Mouse (Mus musculus): ENCODE measurements around the gene Shld2.
"Not testable (repeated sequence)": the region's sequence is repeated elsewhere in the genome, so short reads cannot be mapped to it uniquely, and the experiment has no call there.

Shld2 gene

DNA sequence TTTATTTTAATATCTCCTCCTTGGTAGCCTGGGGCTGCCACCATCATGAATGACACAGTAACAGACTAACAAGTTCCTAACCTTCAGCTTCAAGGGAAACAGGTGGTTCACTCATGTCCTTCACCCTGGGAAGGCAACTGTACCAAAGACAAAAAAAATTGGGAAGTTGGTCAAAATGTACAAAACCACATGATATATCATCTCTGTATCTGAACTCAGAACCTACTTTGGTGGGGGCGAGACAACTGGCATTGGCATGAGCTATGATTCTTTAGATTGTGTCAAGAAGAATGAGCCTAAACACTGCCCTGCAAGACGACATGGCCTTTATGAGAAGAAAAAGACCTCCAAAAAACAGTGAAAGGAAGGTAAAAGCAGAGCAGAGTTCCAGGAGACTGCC is 29.5 kb downstream of the Shld2 start:
- no peak for DNase-seq (ENCODE audit: low spot score)

DNA sequence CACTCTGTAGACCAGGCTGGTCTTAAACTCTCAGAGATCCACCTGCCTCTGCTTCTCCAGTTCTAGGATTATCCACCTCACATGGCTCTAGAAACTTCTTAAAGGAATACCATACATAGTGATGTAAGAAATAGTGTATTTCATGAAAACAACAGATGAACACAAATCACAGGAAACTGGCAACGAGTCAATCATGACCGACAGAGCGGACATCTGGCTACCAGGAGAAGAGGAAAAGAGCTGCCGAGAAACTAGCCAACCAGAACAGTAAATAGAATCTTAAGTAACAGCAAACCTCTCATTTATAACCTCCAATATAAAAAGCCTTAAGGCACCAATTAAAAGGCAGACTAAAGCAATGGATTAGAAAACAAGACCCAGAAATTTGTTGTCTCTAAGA is 30.6 kb downstream of the Shld2 start:
- peak; percentile 28 for DNase-seq (ENCODE audit: low spot score)

DNA sequence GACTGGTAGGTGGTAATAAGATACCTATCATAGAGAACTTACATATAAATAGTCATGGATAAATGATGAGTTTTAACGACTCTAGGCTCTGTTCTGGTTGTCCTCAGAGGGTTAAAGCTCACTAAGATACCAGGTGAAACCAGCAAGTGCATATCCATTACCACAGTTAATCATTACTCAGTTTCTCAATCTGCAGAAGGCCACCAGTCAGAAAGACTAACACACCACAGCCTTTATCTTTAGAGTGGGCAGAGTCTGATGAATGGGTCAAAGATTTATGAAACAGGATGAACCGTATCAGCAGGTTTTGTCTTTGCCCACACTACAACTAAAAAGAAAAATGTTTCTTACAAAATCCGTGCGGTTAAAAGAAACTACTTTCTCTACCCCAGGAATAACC is 35.1 kb downstream of the Shld2 start:
- DNase-seq (ENCODE audit: low spot score), result no peak

DNA sequence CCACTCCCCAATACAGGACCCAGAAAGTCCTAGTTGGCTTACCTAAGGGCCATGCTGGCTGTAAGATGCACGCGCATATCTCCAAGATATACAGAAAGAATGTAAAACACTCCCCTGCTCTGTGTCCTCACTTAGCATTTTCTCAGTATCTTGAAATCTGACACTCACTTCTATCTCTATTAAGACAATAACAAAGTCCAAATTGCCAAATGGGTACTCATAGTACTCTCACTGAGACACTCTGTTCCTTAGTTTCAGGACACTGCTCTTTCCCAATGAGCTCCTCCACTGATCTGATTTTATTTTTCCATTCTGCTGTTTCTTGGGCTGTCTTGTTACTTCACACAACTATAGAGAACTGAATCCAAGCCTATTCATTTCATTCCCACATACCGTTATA is 36.2 kb downstream of the Shld2 start:
- DNase-seq (ENCODE audit: low spot score), result peak; percentile 23

DNA sequence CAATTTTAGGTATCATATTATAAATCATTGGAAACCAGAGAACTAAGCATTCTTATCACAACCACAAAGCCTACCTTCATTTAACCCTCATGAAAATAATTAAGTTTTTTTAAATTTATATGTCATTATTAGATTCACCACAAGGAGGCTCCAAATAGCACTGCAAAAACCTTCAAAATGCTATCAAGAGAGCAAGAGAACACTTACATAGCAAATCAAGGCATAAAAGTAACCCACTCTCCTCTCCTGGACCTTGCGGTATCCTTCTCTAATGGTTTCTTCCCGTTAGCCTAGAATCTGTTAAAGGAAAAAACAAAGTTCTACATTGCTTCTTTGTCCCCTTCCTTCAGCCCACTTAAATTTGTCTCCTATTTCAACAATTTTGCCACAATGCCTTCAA is 37.0 kb downstream of the Shld2 start:
- peak; percentile 45 for DNase-seq (ENCODE audit: low spot score)

DNA sequence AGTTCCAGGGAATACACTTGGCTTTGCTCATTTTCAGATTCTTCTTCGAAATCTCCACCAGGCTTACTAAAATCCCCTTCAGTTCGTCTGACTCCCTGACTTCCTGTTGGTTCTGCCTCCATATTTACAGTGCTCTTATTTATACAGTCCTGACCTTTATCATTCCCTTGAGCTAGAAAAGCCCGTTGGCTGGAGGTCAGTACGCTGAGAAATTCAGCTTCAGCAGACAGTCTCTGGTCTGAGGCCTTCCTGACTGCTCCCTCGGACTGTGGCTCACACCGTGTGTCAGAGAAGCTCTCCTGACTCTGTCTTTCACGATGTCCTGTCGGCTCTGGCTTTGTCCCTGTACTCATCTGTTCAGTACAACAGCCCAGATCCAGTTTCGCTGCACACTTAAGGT is 42.2 kb downstream of the Shld2 start:
- no peak for DNase-seq (ENCODE audit: low spot score)

DNA sequence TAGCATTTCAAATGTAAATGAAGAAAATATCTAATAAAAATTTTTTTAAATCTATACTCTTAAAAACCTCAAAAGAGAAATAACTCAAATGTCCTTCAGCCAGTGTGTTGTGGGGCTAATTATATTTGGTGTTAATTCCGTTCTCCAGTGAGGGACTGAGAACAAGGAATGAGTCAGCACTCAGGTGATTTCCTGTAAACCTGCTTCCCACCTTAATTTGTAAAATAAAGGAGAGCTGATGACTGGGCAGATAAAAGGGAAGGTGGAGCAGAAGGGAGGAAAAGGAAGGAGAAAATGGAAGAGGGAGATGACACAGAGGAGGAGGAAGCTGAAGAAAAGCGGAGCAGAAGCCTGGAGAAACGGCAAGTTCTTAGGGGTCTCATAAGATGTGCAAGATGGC is 51.8 kb downstream of the Shld2 start:
- DNase-seq (ENCODE audit: low spot score), result not testable (repeated sequence)

DNA sequence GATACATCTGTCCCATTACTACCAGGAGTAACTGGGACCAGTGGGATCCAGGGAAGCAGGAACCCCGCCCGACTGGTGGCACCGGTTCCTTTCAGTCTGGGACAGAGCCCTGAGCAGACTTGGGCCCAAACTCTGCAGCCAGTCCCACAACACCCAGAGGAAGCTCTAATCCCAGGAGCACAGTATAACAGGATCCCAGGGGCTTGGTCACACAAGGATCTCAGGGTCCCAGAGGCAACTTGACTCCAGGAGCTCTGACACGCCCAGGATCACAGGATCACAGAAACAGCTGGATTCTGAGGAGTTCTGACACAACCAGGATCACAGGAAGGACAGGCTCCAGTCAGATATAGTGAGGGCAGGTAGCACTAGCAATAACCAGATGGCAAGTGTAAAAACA is 57.0 kb downstream of the Shld2 start:
- no peak for DNase-seq (ENCODE audit: low spot score)

DNA sequence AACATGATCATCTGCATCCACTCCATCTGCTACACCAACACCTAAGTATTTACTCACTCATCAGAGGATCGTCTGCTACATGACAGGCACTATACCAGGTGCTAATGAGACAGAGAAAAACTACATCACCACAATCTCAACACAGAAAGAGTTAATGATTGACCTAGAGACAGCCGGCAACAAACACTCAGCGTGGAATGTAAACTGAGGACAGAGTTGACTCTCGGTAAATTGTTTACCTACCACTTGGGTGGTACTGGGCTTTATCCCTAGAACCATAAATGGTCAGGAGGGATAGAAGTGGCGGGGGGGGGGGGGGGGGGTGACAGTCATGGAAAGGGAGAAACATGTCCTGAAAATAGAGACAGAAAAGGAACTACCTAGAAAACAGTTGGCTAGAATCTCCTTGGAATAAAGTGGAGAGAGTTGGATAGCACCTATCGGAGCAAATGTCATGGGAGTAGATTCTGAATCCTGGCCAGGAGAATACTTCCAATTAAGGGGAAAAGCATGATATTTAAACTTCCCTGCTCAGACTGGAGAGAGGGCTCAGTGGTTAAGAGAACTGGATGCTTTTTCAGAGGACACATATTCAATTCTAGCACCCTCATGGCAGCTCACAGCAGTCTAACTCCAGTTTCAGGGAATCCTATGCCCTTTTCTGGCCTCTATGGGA is 57.7 kb downstream of the Shld2 start:
- DNase-seq (ENCODE audit: low spot score), result no peak

DNA sequence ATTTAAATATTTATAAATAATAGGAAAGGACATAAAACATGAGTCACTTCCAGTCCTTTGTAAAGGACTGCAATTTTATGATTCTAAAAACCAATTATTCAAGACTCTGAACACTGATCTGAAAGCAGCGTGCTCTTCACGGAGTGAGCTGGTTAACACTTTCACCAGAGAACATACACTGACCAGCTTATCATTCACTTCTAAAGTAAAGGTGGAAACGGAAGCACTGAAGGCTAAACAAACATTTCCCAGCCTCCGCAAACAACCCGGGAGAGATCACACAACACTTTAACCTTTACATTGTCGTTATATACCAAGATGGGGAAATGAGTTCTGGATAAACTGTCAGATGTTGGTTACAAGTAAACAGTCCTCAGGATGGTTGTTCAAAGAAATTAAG is 69.6 kb downstream of the Shld2 start:
- DNase-seq (ENCODE audit: low spot score), result no peak

DNA sequence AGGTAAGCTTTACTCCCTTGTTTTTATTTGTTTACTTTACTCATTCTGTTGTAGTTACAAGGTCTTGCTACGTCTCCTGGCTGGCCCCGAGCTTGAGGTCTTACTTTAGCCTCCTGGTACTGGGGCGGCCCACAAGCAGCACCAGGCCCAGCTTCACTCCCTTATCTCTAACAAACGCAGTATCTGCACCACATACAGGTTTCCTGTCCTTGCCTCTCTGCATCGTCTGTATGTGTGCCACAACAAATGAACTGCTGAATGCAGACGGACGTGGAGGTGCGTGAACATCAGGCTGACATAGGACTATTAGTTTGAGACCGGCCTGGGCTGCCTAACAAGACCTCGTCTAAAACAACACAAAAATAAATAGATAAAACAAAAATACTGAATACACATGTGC is 70.0 kb downstream of the Shld2 start:
- no peak for DNase-seq (ENCODE audit: low spot score)

DNA sequence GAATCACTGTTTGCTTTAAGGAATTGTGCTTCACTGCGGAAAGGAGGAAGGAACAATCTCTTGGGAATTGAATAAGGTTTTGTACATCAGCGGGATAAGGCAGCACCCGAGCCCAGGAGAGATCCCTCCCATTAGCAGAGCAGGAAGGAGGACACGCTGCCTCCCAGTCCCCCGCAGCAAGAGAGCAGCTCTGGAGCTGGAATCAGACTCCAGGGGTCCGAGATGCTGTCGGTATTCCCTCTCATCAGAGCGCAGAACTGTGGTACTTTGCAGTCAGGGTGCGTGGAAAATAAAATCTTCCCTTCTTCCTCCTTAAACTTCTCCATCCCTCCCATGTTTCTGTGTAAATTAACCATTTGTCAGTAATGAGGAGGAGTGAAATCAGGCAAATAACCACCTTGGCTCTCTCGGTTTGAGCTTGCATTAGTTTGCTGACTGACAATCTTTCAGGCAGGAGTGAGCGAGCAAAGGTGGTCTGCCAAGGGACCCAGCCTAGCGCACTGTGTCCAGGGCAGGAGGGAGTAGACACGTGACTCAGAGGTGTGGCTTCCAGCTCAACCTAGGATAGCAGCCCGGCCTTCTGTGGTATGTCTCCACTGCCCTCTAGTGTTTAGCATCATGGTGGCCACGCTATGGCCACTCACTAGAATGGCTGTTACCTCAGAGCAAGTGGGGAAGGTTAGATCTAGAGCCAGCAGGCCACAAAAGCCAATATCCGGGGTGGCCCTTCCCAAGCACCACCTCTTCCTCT is 75.5 kb downstream of the Shld2 start:
- peak; percentile 53 for DNase-seq (ENCODE audit: low spot score)

DNA sequence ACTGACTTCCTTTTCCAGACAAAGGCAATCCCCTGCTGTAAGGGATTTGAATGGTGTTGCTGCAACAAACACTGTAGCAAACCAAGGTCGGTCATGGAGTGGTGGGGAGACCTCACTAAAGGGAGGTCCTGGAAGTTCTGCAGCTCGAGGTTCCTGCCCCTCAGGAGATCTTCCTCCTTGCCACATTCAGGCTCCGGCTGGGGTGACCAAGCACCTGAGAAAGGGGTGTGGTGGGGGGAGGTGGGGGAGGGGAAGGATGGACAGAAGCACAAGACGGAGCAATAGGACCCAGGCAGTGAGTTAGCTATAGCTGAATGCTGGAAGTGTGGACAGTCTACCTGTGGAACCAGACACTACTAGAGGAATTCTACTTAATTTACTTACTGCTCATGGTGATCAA is 76.4 kb downstream of the Shld2 start:
- no peak for DNase-seq (ENCODE audit: low spot score)

DNA sequence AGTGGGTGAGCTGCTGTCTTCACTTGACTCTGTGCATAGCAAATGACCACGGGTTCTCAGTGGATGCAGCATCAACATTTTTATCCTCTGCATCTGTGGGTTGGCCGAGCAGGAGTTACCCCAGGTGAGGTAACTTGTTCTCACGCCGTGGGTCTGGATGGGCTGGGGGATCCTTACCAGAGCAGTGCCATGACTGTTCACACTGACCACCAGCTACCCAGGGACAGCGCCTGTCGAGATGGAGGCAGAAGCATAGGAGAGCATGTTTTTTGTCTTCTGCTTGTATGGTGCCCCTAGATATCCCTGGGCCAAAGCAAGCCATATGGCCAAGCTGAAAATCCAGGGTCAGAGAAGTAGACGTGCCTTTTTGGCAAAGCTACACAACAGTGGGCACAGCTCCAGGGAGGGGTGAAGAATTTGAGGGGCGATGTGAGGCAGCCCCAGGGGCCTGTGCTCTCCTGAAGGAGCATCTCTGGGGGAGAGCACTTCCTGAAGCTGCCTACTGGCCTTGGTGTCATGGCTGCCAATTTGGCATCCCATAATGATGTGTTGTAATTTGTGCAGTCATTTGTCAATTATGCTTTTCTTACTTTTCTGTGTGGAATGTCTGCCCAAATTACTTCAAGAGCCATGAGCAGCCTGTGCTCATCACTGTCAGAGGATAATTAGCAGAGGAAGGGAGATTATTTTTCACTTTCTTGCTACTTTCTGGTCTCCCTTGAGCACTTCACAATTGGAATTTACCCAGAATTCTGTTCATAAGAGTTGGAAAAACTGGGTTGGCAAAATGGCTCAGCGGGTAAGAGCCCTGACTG is 77.2 kb downstream of the Shld2 start:
- DNase-seq (ENCODE audit: low spot score), result peak; percentile 8

DNA sequence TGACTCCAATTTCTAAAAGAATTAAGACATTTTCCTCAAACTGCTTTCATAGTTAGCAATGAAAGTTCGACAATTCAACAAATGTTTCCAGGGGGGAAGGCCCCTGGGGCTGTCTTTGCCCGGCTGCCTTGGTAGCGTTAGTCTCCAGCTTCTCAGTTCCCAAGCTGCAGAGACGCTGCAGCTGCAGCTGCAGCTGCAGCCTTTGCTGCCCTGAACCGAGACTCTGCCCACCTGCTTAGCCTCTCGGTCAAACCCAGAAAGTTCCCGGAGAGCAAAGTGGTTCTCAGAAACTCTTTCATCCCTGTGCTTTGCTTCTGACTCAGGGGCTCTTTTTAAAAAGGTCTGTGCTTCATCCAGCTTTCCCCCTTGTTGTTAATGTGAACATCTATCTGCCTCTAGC is 78.0 kb downstream of the Shld2 start:
- DNase-seq (ENCODE audit: low spot score), result no peak

DNA sequence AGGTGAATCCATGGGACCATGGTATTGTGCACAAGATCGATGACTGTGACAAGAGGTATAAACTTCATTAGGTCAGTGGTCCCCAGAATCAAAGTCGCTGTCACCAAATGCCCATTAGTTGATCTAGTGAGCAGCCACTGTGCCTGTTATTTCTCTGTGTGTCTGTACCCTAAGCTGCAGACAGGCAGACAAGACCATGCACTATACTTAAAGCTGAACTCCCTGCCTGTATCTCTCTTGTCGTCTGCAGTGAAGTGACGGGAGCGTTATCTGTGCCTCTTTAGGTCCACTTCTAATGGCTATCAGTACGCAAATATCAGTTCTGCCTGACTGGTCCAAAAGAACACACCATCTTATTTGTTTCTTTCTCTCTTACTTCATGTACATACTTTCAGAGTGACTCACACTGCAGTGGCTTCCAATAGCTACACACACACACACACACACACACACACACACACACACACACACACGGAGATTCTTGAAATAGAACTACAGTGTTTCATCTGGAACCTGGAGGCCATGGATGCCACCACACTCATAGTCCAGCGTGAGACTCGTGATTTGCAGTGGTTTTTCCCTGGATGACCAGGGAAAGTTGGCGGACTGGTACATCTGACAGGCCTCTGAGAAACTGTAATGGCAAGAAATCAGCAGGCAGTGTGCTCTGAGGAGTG is 81.3 kb downstream of the Shld2 start:
- DNase-seq (ENCODE audit: low spot score), result peak; percentile 7

DNA sequence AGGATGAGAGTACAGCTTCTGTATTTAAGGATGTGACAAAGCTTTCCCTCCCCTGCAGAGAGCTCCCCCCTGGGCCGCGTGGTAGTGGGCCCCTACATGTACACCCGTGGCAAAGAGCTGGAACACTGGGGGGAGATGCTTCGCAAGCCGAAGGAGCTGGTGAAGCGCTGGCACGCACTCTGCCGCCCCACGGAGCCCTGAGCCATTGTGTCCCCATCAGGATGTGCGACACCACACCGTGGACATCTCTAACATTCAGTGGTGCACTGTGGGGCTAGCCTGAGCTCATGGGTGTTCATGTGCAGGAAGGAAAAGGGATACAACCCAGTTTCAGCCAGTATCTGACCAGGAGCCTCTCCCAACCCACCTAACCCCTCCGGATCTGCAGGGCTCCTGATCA is 82.3 kb downstream of the Shld2 start:
- DNase-seq (ENCODE audit: low spot score), result no peak

DNA sequence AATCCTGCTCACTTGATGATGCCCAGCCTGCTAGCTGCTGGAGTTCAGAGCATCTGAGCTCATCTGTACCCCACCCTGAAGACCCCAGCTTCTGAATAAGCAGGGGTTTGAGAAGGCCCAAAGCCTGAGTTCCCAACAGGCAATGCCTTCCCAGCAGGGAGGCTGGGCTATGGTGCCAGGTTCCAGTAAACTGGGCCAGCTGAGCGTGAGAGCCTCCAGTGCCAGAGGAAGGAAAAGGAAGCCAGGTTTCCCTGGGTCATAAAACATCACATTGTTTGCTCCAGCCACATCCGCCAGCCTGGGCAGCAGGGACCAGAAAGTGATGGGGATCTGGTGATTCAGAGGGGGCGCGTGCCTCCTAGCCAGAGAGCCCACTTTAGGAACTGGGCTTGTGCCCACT is 83.7 kb downstream of the Shld2 start:
- DNase-seq (ENCODE audit: low spot score), result peak; percentile 38

DNA sequence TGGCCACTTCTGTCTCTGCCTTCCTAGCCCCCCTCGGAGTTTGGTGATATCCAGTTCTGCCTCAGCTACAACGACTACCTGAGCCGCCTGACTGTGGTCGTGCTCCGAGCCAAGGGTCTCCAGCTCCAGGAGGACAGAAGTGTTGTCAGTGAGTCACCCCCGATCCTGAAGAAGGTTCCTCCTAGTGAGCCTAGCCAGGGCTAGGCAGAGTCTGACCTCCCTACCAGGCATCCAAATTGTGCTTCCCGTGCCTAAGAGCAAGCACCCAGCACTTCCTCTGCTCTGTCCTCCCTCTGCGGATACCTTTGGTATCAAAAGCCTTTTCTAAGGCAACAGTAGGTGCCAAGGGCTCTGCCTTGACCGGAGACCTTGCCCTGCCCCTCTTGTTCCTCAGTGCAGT is 84.3 kb downstream of the Shld2 start:
- DNase-seq (ENCODE audit: low spot score), result no peak

DNA sequence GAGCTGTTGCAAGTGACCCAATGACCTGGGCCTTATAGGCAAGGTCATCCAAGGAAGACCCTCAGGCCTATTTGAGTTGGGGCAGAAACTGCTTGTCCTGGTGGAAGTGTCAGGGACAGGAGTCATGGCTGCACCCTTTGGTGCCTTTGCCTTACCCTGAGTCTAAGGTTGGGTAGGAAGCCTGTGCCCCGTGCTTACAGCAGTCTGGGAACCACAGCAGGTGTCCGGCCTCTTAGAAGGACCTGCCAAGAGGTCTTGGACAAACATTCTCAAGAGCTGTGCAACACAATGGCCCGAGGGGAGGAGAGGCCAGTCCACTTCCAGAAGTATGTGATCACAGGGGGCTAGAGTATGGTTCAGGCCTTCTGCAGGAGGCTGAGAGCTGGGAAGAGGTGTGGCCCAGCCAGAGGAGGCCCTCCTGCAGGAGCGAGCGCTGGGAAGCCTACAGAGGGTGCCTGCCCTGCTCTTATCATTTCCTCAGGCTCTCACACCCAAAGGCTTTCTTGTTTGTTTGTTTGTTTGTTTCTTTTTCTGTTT is 86.9 kb downstream of the Shld2 start:
- DNase-seq (ENCODE audit: low spot score), result no peak

DNA sequence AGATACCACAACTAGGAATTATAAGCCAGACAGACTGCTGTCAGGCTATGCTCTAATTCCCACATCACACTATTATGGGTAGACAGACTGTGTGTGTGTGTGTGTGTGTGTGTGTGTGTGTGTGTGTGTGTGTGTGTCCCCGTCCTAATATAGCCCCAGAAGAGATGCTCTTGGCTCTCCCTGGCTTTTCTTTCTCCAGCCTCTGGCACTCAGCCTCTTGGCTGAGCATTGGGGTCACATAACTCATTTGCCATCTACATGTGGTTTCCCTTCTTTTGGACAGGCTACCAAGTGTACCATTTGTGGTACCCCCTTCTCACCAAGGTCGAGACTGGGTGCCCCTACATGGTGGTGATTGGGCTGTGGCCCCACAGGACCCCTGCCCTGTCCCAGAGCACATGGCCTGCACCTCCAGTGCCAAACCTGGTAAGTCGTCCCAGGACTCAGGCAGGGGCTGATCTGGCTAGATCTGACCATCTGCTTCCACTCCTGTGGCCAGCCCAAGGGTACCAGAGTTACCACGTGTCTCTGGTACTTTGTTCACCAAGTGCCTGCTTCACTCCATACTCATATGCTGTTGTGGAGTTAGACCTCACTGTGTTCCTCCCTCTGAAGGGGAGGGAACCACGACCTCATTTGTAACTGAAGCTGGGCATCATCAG is 88.7 kb downstream of the Shld2 start:
- peak; percentile 47 for DNase-seq (ENCODE audit: low spot score)

DNA sequence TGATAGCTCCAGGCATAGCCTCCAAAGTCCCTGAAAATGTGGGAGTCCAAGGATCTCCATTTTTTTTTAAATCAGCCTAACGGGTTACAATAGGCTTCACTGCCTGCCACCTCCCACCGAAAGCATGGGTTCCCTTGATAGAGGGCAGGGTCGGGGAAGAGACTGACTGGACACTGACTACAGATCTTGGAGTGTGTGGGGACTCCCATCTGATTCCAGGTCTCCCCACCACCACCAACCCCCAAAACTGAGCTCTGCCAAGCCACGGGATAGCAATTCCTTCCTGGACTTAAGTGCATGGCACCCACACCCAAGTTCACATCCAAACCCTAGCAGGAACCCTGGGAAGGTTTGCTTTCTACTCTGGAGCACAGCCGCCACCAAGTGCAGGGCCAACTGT is 89.9 kb downstream of the Shld2 start:
- no peak for DNase-seq (ENCODE audit: low spot score)

Data from adipocyte (in vitro differentiated cells).